Mouse (Mus musculus) lung, embryonic 14.5 days (tissue): ENCODE data around the gene Klhl8. TPM values are rescaled to one million over a fixed set of nuclear protein-coding genes. Genes with fewer than 3 reads are reported as not detected.

Experiments used
- ATAC-seq: fragments of 200-750 bp; cut with Nextera tagmentation; 2 replicates; pipeline ENCODE4 v1.8.0; 2017; ENCODE audit warnings: mild to moderate bottlenecking, moderate TSS enrichment, moderate library complexity; ENCODE audit not compliant: insufficient read depth
- DNase-seq: peaks from one replicate; pipeline ENCODE4 v3.0.0-alpha.2; 2015
- H3K27ac ChIP-seq: fragments of 300-500 bp; sonication (generic); 2 replicates; pipeline ENCODE4 v1.5.1; 2014; ENCODE audit warnings: low read depth, mild to moderate bottlenecking, moderate library complexity
- H3K27me3 ChIP-seq: fragments of 300-500 bp; sonication (generic); 2 replicates; pipeline ENCODE4 v1.6.1; 2014; ENCODE audit warnings: low read length, control low read depth; ENCODE audit not compliant: insufficient read depth
- H3K36me3 ChIP-seq: fragments of 300-500 bp; sonication (generic); 2 replicates; pipeline ENCODE4 v1.6.1; 2014; ENCODE audit warnings: control low read depth; ENCODE audit not compliant: insufficient read depth
- H3K4me1 ChIP-seq: fragments of 300-500 bp; sonication (generic); 2 replicates; pipeline ENCODE4 v1.6.1; 2014; ENCODE audit warnings: antibody characterized with exemption, control low read depth; ENCODE audit not compliant: insufficient read depth
- H3K4me2 ChIP-seq: fragments of 300-500 bp; sonication (generic); 2 replicates; pipeline ENCODE4 v1.6.1; 2014; ENCODE audit warnings: mild to moderate bottlenecking
- H3K4me3 ChIP-seq: fragments of 300-500 bp; sonication (generic); 2 replicates; pipeline ENCODE4 v1.5.1; 2014; ENCODE audit warnings: low read depth, low read length
- H3K9ac ChIP-seq: fragments of 300-500 bp; sonication (generic); 2 replicates; pipeline ENCODE4 v1.6.1; 2014
- H3K9me3 ChIP-seq: fragments of 300-500 bp; sonication (generic); 2 replicates; pipeline ENCODE4 v1.6.1; 2016; ENCODE audit warnings: low read depth, low read length, control low read depth
- CTCF ChIP-seq: IDR thresholded peaks from 2 replicates; pipeline ENCODE4 v1.5.1; 2016; ENCODE audit warnings: antibody characterized with exemption, low read depth
- WGBS: fragments of 180-500 bp; shearing (Covaris S2); extraction: QIAGEN DNeasy Blood & Tissue Kit; methylation state at CpG from one replicate; pipeline ENCODE4 v1.1.7; 2014; 5-methylcytosine and 5-hydroxymethylcytosine counted together
- polyA plus RNA-seq: library from polyadenylated mRNA; unstranded; fragments of >200 nt; fragmentation: Nextera tagmentation; extraction: Ambion mirVana; gene quantifications from 2 replicates; pipeline ENCODE4 v1.2.1, GENCODE M21; 2014

Gene Klhl8
- polyA plus RNA-seq, 1 experiment from 2014 or later = 9.4 TPM

DNA sequence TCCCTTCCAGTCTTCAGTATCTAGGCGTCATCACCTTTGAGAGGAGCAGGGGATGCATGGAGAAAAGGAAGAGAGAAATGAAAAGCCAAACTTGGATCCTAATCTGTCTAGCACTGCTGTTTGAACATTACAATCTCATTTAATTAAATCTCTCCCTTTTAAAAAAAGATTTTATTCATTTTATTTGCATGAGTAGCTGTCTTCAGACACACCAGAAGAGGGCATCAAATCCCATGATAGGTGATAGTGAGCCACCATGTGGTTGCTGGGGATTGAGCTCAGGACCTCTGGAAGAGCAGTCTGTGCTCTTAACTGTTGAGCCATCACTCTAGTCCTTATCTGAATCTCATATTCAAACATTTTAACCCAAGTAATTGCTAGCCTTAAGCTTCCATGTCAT, 80.2 kb downstream of the Klhl8 start:
- Histone ChIP-seq H3K4me2 (no peak overlapping the region), H3K27me3 (no peaks in the 10 kb centered on the region), H3K9me3 (no peaks in the 10 kb centered on the region), H3K36me3 (peaks cover 15% of the 10 kb centered on the region; the same call in 1 of the 2 replicates), H3K4me1 (no peaks in the 10 kb centered on the region), H3K27ac (no peak overlapping the region), H3K9ac (no peak overlapping the region), H3K4me3 (no peak overlapping the region)
- 88% methylated on average over 1 of the region's 1 CpGs for WGBS
- ATAC-seq = no peak
- TF ChIP-seq CTCF = no peak
- no peak for DNase-seq

- Histone ChIP-seq H3K4me1 (no peaks in the 10 kb centered on the region), H3K36me3 (peaks cover 9% of the 10 kb centered on the region; the same call in 1 of the 2 replicates), H3K27me3 (no peaks in the 10 kb centered on the region), H3K4me2 (no peak overlapping the region), H3K4me3 (no peak overlapping the region), H3K27ac (no peak overlapping the region), H3K9me3 (no peaks in the 10 kb centered on the region), H3K9ac (no peak overlapping the region)
- ATAC-seq (0 out of 2 replicates have a peak, but pooled peaks have one; percentile 12), DNase-seq (no peak)
- TF ChIP-seq CTCF = no peak
- WGBS = 58% methylated on average over 12 of the region's 12 CpGs
These were observed 81.9 kb downstream of the Klhl8 start for GRCm38 (mm10) chr5:103829158-103829557.

GRCm38 (mm10) chr5:103828729-103829128, 82.3 kb downstream of the Klhl8 start:
- H3K4me1 ChIP-seq = no peaks in the 10 kb centered on the region
- H3K4me3 ChIP-seq = no peak overlapping the region
- no peak overlapping the region for H3K9ac ChIP-seq
- H3K4me2 ChIP-seq = no peak overlapping the region
- DNase-seq (peak; percentile 71), ATAC-seq (peak; percentile 78)
- no peaks in the 10 kb centered on the region for H3K27me3 ChIP-seq
- no peaks in the 10 kb centered on the region for H3K9me3 ChIP-seq
- TF ChIP-seq CTCF = no peak
- H3K27ac ChIP-seq = no peak overlapping the region
- 41% methylated on average over 8 of the region's 8 CpGs for WGBS
- peaks cover 5% of the 10 kb centered on the region; the same call in 1 of the 2 replicates for H3K36me3 ChIP-seq

DNA sequence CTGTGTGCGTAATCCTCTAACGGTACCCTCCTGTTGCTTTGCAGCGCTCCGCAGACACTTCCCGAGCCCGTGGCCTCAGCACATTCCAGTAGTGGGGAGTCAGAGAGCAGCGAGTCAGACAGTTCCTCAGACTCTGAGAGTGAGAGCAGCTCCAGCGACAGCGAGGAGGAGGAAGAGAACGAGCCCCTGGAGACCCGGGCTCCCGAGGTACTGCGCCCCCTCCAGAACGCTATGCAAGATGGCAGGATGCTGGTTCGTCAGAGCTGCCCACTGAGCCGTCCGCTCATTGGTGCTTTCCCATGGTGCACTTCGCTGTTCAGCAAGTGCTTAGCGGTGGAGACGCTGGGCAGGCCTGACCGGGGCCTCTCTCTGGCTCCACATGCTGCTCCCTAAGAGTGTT, 82.8 kb downstream of the Klhl8 start:
- Histone ChIP-seq H3K4me1 (no peaks in the 10 kb centered on the region), H3K27ac (no peak overlapping the region), H3K4me3 (no peak overlapping the region), H3K27me3 (no peaks in the 10 kb centered on the region), H3K36me3 (peaks cover under 1% of the 10 kb centered on the region; the same call in 1 of the 2 replicates), H3K4me2 (no peak overlapping the region), H3K9me3 (no peaks in the 10 kb centered on the region), H3K9ac (no peak overlapping the region)
- ATAC-seq (peak; percentile 54; the same call in 1 of the 2 replicates), DNase-seq (no peak)
- WGBS = 53% methylated on average over 21 of the region's 21 CpGs
- peak; percentile 5; the same call in 1 of the 2 replicates for TF ChIP-seq CTCF

GRCm38 (mm10) chr5:103822949-103823348, 88.1 kb downstream of the Klhl8 start:
- H3K27ac ChIP-seq = no peak overlapping the region
- DNase-seq = no peak
- no peak for ATAC-seq
- no peak for TF ChIP-seq CTCF
- WGBS = 86% methylated on average over 5 of the region's 5 CpGs
- H3K4me1 ChIP-seq = no peaks in the 10 kb centered on the region
- no peaks in the 10 kb centered on the region for H3K9me3 ChIP-seq
- H3K27me3 ChIP-seq = no peaks in the 10 kb centered on the region
- H3K9ac ChIP-seq = no peak overlapping the region
- H3K4me2 ChIP-seq = no peak overlapping the region
- no peaks in the 10 kb centered on the region for H3K36me3 ChIP-seq
- no peak overlapping the region for H3K4me3 ChIP-seq

DNA sequence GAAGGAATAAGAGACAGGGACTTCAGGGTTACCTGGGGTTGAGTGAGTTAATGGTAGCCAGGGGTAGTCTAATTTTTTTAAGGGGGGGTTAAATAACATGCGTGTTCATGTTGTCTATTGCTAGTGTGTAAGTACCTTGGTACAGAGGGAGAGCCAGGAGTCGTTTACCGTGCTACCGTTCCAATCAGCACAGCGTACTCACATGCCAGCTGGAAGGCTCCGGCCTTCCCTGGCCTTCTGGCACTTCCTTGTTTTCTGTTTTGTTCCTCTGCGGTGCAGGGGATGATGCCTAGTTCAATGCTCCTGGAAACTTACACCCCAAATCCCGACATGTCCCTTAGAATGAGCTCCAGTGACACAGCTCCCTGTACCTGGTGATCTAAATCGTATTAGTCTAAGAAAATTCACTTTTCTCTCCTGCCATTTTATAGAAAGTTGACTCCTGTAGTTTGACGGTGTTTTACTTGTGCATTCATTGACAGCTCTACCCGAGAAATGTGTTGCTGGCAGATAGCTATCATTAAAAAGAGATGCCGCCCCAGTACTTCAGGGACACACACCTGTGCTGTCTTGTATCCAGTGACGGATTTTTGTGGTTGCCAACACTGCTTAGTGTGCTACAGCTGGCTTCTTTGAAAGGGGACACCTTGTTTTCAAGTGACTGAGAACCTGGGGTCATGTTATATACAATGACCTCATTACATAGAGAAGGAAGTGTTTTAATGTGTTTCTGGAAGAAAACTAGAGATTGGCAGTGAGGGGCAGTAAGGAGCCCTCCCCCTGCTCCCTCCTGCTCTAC, 89.4 kb downstream of the Klhl8 start:
- DNase-seq (no peak), ATAC-seq (no peak)
- Histone ChIP-seq H3K36me3 (no peaks in the 10 kb centered on the region), H3K9ac (no peak overlapping the region), H3K4me2 (no peak overlapping the region), H3K27ac (no peak overlapping the region), H3K4me3 (no peak overlapping the region), H3K27me3 (no peaks in the 10 kb centered on the region), H3K9me3 (no peaks in the 10 kb centered on the region), H3K4me1 (no peaks in the 10 kb centered on the region)
- no peak for TF ChIP-seq CTCF
- WGBS = 56% methylated on average over 13 of the region's 13 CpGs

GRCm38 (mm10) chr5:103821062-103821461, 90.0 kb downstream of the Klhl8 start:
- no peak for DNase-seq
- no peak for ATAC-seq
- 45% methylated on average over 9 of the region's 9 CpGs for WGBS
- no peak overlapping the region for H3K9ac ChIP-seq
- H3K4me3 ChIP-seq = no peak overlapping the region
- TF ChIP-seq CTCF = no peak
- no peaks in the 10 kb centered on the region for H3K36me3 ChIP-seq
- H3K9me3 ChIP-seq = no peaks in the 10 kb centered on the region
- H3K27me3 ChIP-seq = no peaks in the 10 kb centered on the region
- no peak overlapping the region for H3K27ac ChIP-seq
- no peaks in the 10 kb centered on the region for H3K4me1 ChIP-seq
- no peak overlapping the region for H3K4me2 ChIP-seq
